Mouse (Mus musculus) A20 (cell line): ENCODE measurements around the gene Alkbh1.

Source experiments
- DNase-seq: peaks from one replicate; pipeline ENCODE4 v3.0.0-alpha.2; 2011; ENCODE audit warnings: low read depth, low spot score

Alkbh1 gene

DNA sequence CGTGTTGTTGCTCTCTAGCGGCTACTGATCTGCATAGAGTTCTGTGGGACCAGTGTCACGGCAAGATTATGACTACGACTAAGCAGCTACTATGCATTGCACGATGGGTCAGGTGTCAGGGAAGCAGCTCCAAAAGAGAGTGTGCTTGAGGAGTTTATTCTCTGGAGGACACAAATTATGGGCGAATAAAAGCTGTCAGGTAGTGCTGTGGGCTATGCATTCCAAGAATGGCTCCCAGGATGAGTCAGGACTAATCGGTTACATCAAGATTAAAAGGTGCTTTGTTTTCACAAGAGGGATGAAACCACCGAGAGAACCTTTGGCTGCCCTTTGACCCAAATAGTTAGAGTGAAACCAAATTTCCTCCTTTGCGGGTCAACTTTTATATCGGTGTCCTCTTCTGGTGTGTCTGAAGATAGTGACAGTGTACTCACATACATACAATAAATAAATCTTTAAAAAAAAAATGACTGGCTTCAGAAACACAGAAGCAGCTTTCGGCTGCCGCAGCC, 23.8 kb downstream of the Alkbh1 start:
- no peak for DNase-seq

DNA sequence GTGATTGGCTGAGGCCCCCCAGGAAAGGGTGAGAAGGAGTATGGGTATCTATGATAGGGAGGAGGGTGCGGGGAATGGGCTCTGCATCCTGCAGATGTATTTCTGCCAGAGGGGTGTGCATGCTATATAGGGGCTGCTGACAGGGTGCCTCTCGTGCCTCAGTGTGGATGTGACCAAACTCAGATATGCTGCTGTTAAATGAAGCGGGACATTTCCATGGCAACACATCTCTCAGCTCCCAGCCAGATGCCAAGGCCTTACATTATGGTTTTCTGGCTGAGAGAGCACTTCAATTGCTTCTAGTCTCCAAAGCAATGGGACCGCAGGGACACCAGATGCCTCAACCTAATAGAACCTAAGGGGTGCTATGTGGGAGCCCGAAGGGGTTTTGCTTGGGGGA, 24.9 kb downstream of the Alkbh1 start:
- DNase-seq = no peak

DNA sequence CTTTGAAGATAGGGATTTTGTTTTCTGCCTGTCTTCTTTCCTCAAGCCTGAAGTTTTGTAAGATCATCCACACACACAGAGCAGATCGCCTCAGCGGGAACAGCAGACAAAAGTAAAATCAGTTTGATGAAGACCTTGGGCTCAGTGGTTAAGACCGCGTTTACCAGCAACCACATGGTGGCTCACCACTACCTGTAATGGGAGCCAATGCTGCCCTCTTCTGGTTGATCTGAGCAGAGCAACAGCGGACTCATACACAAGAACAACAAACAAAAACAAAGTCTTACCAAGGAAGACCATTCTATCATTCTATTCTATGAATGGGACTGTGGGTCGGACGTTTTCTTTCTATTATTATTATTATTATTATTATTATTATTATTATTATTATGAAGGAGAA, 27.1 kb downstream of the Alkbh1 start:
- peak; percentile 82 for DNase-seq

DNA sequence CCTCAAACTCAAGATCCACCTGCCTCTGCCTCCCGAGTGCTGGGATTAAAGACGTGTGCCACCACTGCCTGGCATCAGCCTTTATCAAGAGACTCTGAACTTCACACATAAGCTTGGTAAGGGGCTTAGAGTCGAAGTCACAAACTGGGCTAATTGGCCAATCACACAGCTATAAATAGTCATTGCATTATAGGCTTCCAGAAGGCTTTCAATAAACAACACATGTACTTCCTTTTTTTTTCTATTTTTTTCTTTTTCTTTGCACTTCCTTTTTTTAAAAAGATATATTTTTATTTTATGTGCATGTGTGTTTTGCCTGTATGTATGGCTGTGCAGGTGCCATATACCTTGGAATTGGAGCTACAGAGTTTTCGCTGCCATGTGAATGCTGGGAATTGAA, 28.5 kb downstream of the Alkbh1 start:
- peak; percentile 37 for DNase-seq

DNA sequence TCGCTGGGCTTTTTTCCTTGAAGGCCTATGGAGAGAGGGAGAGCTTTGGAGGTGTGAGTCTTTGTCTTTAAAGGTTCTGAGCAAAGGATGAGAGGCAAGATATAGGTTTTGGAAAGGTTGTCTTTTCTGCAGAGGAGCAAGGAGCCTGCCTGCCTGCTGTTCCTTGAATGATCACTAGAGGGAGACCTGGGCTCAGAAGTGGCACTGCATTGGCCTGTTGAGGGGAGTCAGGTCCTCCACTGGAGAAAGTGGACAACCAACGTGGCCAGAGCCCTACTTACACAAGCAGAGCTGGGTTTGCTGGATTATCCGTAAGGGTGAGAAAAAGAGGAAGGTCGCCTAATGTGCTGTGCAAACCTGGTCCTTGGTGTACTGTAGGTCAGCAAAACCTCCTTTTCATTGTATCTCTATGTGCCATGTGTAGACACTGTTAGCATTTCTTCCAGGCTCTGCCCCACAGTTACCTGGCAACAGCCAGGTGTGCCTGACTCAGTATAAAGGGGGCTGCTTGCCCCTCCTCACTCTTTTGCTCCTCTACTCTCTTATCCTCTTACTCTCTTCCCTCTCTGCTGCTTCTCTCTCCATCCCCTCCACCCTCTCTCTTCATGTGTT, 30.5 kb downstream of the Alkbh1 start:
- peak; percentile 70 for DNase-seq

DNA sequence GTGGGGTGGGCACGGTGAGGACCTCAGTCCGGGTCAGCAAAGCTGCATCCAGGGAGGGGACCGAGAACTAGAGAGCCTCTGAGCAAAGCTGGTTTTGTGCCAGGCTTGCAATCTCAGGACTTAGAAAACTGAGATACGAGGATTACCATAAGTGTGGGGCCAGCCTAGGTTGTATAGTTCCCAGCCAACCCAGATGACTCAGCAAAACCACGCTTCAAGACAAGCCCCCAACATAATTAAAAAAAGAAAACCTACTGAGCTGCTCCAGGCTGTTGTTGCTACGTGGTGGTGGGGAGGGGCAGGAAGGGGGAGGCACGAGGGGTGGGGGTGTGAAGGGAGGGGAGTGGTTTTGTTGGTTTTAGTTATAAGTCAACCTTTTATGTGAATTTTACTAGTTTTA, 32.8 kb downstream of the Alkbh1 start:
- no peak for DNase-seq

DNA sequence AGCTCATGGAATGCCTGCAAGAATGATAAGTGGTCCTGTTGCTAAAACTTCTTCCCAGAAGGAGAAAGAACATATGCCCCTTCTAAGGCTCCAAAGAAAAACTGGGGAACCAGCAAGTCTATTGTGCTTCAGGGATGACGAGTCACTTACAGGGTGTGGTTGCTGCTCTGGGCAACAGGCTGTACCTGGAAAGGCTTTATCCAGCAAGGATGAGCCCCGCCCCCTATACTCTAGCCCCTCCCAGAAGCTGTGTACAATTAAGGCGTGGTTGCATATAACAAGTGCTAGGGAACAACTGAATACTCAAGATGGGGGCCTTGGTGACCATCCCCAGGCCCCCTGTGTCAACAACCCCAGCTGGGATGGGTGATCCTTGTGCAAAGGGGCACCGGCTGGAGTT, 34.7 kb downstream of the Alkbh1 start:
- no peak for DNase-seq

DNA sequence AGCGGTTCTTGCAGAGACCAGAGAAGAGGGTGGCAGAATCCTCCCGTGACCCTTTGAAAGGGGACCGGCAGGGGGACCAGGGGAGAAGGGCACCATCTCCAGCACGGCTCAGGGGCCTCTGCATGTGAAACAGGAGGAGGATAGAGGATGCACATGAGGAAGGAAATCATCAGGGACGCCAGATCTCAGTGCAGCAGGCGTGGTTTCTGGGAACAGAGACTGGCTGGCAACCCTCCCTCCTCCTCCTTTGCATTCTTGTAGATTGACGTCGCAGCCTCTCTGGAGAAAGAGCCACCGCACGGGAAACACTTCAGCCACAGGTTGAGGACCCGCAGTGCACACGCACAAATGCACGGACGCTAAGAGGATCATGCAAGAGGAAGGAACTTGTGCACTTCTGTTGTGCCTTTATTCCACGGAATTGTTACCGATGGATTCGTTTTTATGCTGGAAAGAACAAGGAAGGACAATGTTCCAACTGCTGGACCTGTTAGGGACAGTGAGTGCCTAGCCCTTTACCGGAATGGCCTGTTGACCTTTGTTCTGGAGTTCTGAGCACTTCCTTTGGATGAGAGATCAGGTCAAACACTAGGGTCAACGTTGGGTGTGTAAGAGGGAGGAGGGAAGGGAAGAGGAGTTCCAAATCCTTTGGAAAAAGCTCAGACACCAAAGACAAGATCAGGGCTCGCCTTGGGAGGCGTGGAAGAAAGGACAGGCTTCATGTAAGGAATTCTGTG, 35.8 kb downstream of the Alkbh1 start:
- DNase-seq = no peak

DNA sequence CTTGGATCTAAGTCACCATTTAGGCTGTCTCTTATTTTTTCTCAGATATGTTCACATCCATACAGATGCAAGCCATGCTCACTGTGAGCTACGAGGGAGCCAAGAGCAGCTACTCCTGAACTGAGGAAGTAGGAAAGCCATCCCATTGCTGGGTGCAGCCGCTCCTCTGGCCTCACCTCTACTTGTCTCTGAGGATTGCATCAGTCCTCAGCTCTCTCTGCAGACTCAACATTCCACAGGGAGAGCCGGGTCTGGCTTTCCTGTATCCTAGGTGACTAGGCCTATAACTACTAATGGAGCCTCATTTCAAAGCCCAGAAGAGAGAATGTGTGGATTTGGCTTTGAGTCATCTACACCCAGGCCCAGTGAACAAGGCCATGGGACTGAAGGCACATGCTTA, 38.1 kb downstream of the Alkbh1 start:
- no peak for DNase-seq

DNA sequence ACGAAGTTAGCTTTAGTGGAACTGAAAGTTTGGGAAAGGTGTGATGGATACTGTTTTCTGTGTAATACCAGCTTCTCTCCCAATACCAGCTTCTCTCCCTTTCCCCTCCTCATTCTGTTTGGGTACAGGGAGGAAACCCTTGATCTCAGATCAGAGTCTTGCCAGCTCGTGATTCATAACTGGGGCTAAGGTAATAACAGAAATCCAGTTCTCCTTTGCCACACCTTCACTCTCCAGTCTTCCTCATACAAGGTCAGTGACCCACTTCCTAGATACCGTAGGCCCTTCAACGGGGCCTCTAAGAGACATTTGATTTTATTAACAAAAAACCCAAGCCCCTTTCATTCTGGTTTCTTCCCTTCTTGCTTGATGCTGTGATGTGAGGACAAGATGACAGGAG, 38.7 kb downstream of the Alkbh1 start:
- no peak for DNase-seq

DNA sequence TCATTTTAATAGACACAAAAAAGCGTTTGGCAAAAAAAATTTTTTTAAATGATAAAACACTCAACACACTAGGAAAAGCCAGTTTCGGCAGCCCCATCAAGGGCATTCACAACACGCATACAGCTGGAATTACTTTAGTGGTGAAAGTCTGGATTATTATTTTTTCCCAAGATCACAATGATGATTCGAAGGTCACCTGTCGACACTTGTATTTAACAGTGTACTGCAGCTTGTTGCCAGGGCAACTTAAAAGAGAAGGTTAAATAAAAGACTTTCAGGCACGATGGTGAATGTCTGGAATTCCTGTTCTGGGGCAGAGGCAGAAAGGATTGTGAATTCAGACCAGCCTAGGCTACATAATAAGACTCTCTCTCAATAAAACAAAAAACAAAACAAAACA, 41.9 kb downstream of the Alkbh1 start:
- no peak for DNase-seq

DNA sequence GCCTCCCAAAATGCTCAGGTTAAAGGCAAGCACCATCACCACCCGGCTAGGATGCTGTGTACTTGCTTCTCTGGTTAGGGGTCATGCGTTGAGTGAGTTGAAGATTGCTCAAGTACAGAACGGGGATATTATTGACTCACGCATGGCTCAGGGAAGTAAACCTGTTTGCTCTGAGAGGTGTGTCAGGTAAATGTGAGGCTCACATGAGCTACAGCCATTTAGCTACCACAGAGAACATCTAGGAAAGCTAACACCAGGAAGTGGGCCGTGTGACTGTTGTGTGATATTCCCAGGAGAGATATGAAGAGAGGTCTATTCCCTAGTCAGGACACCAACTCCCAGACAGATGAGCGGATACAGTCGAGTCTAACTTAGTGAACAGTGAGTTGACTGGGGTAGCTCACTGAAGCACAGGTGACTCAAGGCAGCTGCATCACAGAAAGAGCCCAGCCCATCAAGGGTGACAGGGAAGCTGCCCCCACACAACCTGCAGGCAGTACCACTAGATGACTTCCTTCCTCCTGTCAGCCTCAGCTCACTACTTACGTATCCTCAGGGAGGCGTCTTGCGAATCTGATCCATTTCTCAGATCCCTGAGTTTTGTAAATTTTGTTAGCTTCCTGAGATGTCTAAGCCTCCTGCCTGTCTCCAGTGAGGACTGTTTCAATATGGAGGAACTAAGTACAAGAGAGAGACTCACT, 44.5 kb downstream of the Alkbh1 start:
- DNase-seq = no peak

DNA sequence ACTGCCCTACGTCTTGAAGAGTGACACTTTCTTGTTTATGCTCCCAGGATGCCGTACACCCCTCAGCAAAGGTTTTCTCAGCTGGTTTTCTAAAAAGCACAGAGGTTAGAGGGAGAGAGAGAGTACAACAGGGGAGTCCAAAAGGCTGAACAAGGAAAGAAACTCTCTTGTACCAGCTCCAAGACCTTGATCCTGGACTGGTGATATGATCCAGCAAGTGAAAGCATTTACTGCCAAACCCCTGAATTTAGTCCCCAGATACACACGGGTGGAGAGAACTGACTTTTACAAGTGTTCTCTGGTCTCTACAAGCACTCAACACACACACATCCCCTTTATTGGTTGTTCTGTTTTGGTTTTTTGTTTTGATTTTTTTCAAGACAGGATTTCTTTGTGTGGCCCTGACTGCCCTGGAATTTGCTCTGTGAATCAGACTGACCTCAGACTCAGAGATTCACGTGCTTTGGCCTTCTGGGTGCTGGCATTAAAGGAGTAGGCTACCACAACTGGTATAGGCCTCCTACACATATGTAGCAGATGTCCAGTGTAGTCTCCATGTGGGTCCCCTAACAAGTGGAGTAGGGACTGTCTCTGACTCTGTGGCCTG, 45.9 kb downstream of the Alkbh1 start:
- DNase-seq = no peak

DNA sequence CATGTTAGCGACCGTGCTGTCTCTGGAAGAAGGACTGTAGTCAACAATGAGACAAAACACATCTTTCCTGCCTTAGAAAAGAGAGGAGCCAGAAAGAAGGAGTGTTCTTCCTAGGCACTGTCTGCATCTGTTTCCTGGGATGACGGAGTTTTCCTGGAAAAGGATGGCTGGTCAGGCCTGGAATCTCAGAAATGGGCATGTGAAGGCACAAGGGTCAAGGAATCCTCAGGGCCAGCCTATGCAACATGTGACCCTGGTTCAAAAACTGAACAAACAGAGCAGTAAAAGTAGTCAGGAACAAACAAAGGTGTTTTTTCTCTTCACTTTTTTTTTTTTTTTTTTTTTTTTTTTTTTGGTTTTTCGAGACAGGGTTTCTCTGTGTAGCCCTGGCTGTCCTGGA, 46.7 kb downstream of the Alkbh1 start:
- no peak for DNase-seq

DNA sequence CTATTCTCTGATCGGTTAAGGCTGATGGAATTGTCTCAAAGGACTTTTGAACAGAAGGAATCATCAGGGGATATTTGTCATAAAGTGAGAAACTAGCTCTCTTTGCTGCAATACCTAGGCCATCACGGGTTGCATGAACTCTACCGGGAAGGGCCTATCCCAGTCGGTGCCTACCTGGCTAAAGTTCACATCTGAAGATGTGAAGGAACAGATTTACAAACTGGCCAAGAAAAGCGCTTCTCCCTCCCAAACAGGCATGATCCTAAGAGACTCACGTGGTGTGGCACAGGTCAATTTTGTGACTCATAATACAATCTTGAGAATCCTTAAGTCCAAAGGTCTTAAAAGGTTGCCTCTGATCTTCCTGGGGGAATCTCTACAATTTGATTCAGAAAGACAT, 49.5 kb downstream of the Alkbh1 start:
- no peak for DNase-seq

DNA sequence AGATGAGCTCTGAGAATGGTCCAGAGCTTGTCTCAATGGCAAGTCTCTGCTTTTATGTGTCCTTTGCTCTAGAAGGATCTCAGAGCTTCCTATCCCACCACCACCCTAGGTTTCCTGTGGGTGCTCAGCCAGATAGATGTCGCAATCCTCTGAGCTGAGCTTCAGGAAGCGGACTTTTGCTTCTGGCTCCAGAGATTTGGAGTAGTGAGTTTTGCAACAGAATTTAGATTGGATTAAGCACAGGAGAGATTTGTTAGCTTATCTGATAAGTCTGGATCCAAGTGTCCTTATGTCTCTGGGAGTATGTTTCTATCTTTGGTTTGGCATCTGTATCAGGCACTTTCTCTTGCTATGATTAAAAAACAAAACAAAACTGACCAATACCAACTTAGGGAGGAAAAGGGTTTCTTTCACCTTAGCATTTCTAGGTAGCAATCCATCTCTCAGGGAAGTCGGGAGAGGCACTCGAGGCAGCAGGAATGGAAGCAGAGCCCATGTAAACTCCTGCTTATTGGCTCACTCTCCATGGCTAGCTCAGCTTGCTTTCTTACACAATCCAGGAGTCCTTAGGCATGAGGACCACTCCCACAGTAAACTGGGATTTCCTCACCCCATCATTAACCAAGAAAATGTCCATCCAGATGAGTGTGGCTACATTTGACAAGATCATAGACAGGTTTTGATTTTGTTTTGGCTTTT, 50.2 kb downstream of the Alkbh1 start:
- no peak for DNase-seq

DNA sequence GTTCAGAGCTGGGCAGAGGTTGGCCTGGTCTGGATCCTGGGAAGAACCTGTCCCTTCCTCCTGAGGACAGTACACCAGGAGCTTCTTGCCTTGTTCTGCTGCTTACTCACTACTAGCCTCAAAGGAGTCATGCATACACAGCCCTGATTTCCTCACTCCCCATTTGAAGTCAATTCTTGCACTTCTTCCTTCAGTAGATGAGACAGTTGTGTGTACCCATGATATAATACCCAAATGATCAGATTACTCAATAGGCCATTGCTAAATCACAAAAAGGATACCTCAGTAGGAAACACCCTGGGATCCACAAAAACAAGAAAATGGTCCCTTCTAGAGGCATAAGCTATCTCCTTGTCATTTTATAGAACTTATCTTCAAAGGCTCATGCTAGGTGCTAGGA, 52.5 kb downstream of the Alkbh1 start:
- DNase-seq = no peak

DNA sequence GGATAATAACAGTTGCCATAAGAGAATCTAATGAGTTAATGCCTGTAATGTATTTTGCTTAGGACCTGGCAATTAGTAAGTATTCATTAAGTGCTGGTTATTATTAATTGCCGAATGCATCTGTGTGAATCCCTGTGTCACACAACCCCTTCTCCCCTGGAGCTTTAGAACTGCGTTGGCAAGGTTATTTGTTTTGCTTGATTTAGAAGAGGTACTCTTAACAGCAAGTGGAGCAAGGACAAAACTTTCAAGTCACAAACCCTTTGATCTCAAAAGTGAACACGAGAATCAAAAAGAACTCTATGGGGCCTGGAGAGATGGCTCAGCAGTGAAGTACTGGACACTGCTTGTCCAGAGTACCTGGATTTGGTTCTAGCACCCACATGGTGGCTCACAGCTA, 54.6 kb downstream of the Alkbh1 start:
- no peak for DNase-seq

DNA sequence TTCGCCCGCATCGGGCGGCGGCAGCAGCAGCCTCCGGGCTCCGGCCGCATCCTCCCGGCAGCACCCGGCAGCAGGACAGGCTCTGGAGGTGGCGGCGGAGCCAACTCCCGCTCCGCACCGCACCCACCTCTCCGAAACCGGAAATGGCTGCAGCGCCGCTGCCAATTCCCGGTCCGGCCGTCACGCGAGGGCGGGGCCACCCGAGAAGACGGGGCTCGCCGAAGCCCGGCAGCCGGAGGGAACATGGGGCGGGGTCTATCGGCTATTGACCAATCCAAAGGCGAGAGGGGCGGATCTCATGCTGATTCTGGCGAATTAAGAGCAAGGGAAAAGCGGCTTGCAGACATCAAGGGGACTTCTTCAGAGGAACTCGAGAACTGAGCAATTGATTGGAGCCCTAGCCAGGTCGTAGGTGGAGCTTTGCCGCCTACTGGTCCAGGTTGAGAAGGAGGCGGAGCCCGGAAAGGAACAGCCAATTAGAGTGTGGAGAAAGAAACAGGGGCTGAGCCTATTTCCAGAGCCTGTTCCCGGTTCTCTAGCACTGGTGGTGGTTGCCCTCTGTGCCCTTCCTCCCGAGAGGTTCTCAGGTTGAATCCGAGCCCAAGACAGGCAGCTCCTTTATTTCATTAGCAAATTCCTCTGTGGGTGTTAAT, 55.6 kb downstream of the Alkbh1 start, which contains the start of gene Sptlc2:
Sptlc2 (minus strand) TSS at position 234 of the 653 bp plus-strand sequence.
- peak; percentile 99 for DNase-seq

DNA sequence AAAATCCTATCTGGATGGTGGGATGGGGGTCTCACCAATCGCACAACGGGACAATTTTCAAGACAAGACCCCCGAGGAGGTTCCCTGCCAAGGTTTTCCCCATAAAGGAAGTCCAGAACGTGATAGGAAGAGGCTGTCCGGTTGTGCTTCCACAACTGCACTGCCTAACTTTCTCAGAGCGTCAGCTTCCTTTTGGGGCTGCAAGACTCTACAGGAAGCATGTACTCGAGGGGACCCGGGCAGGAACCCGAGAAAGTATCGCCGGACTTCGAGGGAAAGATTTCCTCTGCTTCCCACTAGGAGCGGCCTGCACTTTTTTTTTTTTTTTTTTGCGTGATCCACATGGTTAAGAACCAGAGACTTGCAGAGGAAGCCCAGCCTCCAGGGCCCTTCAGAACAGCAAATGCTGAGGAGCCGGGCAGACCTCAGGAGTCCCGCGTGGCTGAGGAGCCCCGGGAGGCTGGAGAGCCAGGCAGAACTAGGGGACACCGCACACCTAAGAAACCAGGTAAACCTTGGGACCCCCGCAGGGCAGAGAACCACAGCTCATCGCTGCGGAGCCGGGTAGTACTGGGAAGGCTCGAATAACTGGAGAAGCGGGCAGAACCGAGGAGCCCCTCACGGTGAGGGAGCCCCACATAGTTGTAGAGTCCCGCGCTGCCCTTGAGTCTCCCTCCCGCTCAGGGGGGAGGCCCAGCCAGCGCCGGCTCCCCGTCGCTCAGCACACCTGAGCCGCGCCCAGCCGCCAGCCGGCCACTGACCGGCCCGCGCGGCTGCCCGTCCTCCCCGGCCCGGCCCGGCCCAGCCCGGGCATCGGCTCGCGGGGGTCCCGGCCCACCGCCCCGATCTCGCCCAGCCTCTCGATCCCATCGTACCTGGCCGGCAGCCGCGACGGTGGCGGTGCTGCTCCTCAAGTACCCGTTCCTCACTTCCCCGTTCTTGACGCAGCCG, 56.4 kb downstream of the Alkbh1 start:
- peak; percentile 48 for DNase-seq
